Mouse (Mus musculus) stomach, postnatal 0 days (tissue): ENCODE measurements around the gene Khdc4. TPM values are rescaled to one million over a fixed set of nuclear protein-coding genes. Genes with fewer than 3 reads are reported as not detected.

Experiments used
- ATAC-seq: fragments of 200-750 bp; cut with Nextera tagmentation; 2 replicates; pipeline ENCODE4 v1.8.0; 2017; ENCODE audit not compliant: low FRiP score, low TSS enrichment
- DNase-seq: peaks from one replicate; pipeline ENCODE4 v3.0.0-alpha.2; 2016; ENCODE audit warnings: low spot score
- H3K27ac ChIP-seq: fragments of 300-500 bp; sonication (generic); replicated peaks from 2 replicates; pipeline ENCODE4 v1.5.1; 2014; ENCODE audit warnings: mild to moderate bottlenecking, control low read depth
- H3K27me3 ChIP-seq: fragments of 300-500 bp; sonication (generic); 2 replicates; pipeline ENCODE4 v1.6.1; 2014; ENCODE audit warnings: low read length; ENCODE audit not compliant: control insufficient read depth, insufficient read depth
- H3K36me3 ChIP-seq: fragments of 300-500 bp; sonication (generic); 2 replicates; pipeline ENCODE4 v1.6.1; 2014; ENCODE audit warnings: low read length, mixed read lengths; ENCODE audit not compliant: control insufficient read depth, insufficient read depth
- H3K4me1 ChIP-seq: fragments of 300-500 bp; sonication (generic); replicated peaks from 2 replicates; pipeline ENCODE4 v1.6.1; 2014; ENCODE audit warnings: antibody characterized with exemption; ENCODE audit not compliant: control insufficient read depth, insufficient read depth
- H3K4me2 ChIP-seq: fragments of 300-500 bp; sonication (generic); replicated peaks from 2 replicates; pipeline ENCODE4 v1.6.1; 2014; ENCODE audit warnings: low read depth, mild to moderate bottlenecking, control low read depth, moderate library complexity
- H3K4me3 ChIP-seq: fragments of 300-500 bp; sonication (generic); 2 replicates; pipeline ENCODE4 v1.5.1; 2014; ENCODE audit warnings: low read depth, low read length, control low read depth
- H3K9ac ChIP-seq: fragments of 300-500 bp; sonication (generic); 2 replicates; pipeline ENCODE4 v1.6.1; 2014; ENCODE audit warnings: mild to moderate bottlenecking, low read length, control low read depth, mixed read lengths
- H3K9me3 ChIP-seq: fragments of 300-500 bp; sonication (generic); 2 replicates; pipeline ENCODE4 v1.6.1; 2016; ENCODE audit warnings: low read length; ENCODE audit not compliant: control insufficient read depth
- CTCF ChIP-seq: IDR thresholded peaks from 2 replicates; pipeline ENCODE4 v1.5.1; 2016; ENCODE audit warnings: antibody characterized with exemption, low read depth, mild to moderate bottlenecking, moderate library complexity
- EP300 ChIP-seq: optimal IDR thresholded peaks from 2 replicates; pipeline ENCODE3; 2016; ENCODE audit warnings: antibody characterized with exemption
- WGBS: fragments of 180-500 bp; shearing (Covaris S2); extraction: QIAGEN DNeasy Blood & Tissue Kit; methylation state at CpG from one replicate; pipeline ENCODE4 v1.1.7; 2014; 5-methylcytosine and 5-hydroxymethylcytosine counted together
- polyA plus RNA-seq: library from polyadenylated mRNA; unstranded; fragments of >200 nt; fragmentation: Nextera tagmentation; extraction: Ambion mirVana; gene quantifications from 2 replicates; pipeline ENCODE4 v1.2.1, GENCODE M21; 2015

The Khdc4 gene
- polyA plus RNA-seq, 1 experiment from 2014 or later: 38.1 TPM

DNA sequence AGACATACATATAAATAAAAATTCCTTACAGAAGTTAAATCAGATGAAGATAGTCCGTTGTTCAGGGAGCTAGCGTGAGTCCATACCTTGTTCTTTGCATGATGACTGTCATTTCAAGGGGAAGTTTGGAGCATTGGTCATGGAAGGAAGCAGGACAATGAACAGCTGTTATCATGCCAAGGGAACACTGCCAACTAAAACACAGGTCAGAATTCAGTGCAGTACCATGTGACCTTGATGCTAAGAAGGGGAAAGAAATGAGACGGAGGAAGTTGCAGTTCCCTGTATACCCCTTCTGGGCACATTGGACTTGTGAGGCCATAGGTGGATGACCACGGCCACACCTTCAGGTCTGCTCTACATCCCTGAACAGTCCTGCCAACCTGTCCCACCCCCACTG, 31.0 kb upstream of the Khdc4 start:
- Histone ChIP-seq H3K36me3 (no peaks in the 10 kb centered on the region), H3K27ac (no peak overlapping the region), H3K4me3 (no peak overlapping the region), H3K27me3 (no peaks in the 10 kb centered on the region), H3K9me3 (no peaks in the 10 kb centered on the region), H3K9ac (no peak overlapping the region), H3K4me1 (no peaks in the 10 kb centered on the region), H3K4me2 (no peak overlapping the region)
- no peak for DNase-seq
- 62% methylated on average over 4 of the region's 4 CpGs for WGBS
- peak; percentile 52 for ATAC-seq
- TF ChIP-seq CTCF (no peak), EP300 (no peak)

DNA sequence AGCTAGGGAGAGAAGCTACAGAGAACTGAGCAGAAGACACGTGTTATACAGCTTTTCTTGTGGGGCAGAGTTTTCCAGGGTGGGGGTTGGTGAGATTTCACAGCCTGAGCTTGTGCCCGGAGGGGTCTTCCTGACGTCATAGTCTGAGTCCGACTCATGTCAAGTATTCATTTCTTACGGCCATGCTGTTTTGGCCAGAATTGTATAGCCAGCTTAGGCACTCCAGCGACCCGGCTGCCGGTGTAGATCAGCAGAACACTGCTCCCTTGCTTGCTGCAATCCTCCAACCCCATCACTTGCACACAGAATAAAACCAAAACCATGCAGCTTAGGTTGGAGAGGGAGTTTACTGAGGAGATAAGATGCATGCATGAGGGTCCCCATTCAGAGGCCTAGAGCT, 30.0 kb upstream of the Khdc4 start:
- Histone ChIP-seq H3K9me3 (no peaks in the 10 kb centered on the region), H3K4me3 (no peak overlapping the region), H3K4me2 (no peak overlapping the region), H3K27me3 (no peaks in the 10 kb centered on the region), H3K9ac (no peak overlapping the region), H3K4me1 (no peaks in the 10 kb centered on the region), H3K36me3 (no peaks in the 10 kb centered on the region), H3K27ac (no peak overlapping the region)
- WGBS: 76% methylated on average over 8 of the region's 8 CpGs
- no peak for TF ChIP-seq CTCF
- TF ChIP-seq EP300: no peak
- no peak for DNase-seq
- no peak for ATAC-seq

- H3K27me3 ChIP-seq: no peaks in the 10 kb centered on the region
- H3K4me3 ChIP-seq: no peak overlapping the region
- H3K4me2 ChIP-seq: no peak overlapping the region
- H3K36me3 ChIP-seq: no peaks in the 10 kb centered on the region
- no peak overlapping the region for H3K9ac ChIP-seq
- no peak overlapping the region for H3K27ac ChIP-seq
- WGBS: 46% methylated on average over 5 of the region's 5 CpGs
- DNase-seq (no peak), ATAC-seq (no peak)
- no peaks in the 10 kb centered on the region for H3K4me1 ChIP-seq
- TF ChIP-seq CTCF: no peak
- TF ChIP-seq EP300: no peak
- H3K9me3 ChIP-seq: no peaks in the 10 kb centered on the region
Measured at GRCm38 (mm10) chr3:88658441-88659127, 27.0 kb upstream of the Khdc4 start.

- ATAC-seq: no peak
- H3K36me3 ChIP-seq: no peaks in the 10 kb centered on the region
- peak; percentile 14 for DNase-seq
- H3K27ac ChIP-seq: no peak overlapping the region
- no peaks in the 10 kb centered on the region for H3K4me1 ChIP-seq
- H3K4me3 ChIP-seq: no peak overlapping the region
- H3K27me3 ChIP-seq: no peaks in the 10 kb centered on the region
- H3K9me3 ChIP-seq: no peaks in the 10 kb centered on the region
- H3K9ac ChIP-seq: no peak overlapping the region
- TF ChIP-seq CTCF: no peak
- no peak for TF ChIP-seq EP300
- no peak overlapping the region for H3K4me2 ChIP-seq
- 36% methylated on average over 6 of the region's 6 CpGs for WGBS
Measured at GRCm38 (mm10) chr3:88659798-88660197, 25.8 kb upstream of the Khdc4 start.

GRCm38 (mm10) chr3:88664095-88664494, 21.5 kb upstream of the Khdc4 start:
- Histone ChIP-seq H3K27me3 (no peaks in the 10 kb centered on the region), H3K4me3 (no peak overlapping the region), H3K27ac (no peak overlapping the region), H3K9ac (no peak overlapping the region), H3K4me1 (no peaks in the 10 kb centered on the region), H3K9me3 (no peaks in the 10 kb centered on the region), H3K4me2 (no peak overlapping the region), H3K36me3 (no peaks in the 10 kb centered on the region)
- DNase-seq (no peak), ATAC-seq (no peak)
- TF ChIP-seq CTCF: no peak
- no peak for TF ChIP-seq EP300
- 74% methylated on average over 4 of the region's 4 CpGs for WGBS

DNA sequence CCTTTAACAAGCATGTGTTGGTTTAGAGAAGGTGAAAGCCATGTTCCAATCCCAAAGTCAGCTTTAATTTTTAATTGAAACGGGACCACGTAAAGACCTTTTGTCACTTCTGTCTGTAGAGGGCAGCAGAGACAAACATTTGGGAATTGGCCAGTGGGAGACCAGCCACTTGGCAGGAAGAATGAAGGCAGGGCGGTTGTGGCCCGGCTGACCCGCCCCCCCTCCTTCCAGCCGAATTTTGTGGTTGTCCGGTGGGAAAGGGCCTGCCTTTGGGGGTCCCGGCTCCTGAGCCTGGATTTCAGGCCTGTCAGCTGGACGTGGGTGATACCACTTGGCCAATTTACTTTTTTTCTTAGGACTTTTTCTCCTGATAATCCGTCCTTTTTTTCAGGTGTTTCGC, 8.2 kb upstream of the Khdc4 start:
- Histone ChIP-seq H3K36me3 (no peaks in the 10 kb centered on the region), H3K27me3 (no peaks in the 10 kb centered on the region), H3K9ac (peak overlapping the region; percentile 50; the same call in 1 of the 2 replicates), H3K4me3 (peak overlapping the region; percentile 34), H3K27ac (no peak overlapping the region), H3K9me3 (no peaks in the 10 kb centered on the region), H3K4me1 (no peaks in the 10 kb centered on the region), H3K4me2 (peak overlapping the region; percentile 61)
- 4% methylated on average over 11 of the region's 11 CpGs for WGBS
- TF ChIP-seq CTCF (peak; percentile 92), EP300 (no peak)
- peak; percentile 80 for DNase-seq
- peak; percentile 76 for ATAC-seq
